Mouse (Mus musculus) v-Abl transformed pro-B cells (cell line): ENCODE data around the gene Fam20b.

Source experiments
- in situ Hi-C, 2 experiments: fragments of 400-800 bp; cut with MboI; formaldehyde crosslinking; loops; one replicate each; pipeline ENCODE4 v1.15.1; 2025; ENCODE audit not compliant: unreplicated experiment in 2 of 2

Fam20b gene

GRCm38 (mm10) chr1:156718950-156719805 lies at the start of gene Fam20b:
Fam20b (minus strand) TSS chr1:156719086.
- in situ Hi-C loops, result loop anchor here in 1 of 2 experiments (5.0 kb wide), 1 partner anchor 102 kb away; no protein-coding TSS in a partner anchor

GRCm38 (mm10) chr1:156765311-156765710 lies 46.4 kb upstream of the Fam20b start:
- in situ Hi-C loops, result loop anchor here in 1 of 2 experiments (10.0 kb wide), 1 partner anchor 129 kb away; no protein-coding TSS in a partner anchor

- in situ Hi-C loops, result loop anchor here in 1 of 2 experiments (10.0 kb wide), 1 partner anchor 130 kb away; no protein-coding TSS in a partner anchor
Measured at GRCm38 (mm10) chr1:156764584-156764983, 45.7 kb upstream of the Fam20b start.

GRCm38 (mm10) chr1:156763280-156763679 lies 44.4 kb upstream of the Fam20b start:
- in situ Hi-C loops, result loop anchor here in 1 of 2 experiments (10.0 kb wide), 1 partner anchor 132 kb away; no protein-coding TSS in a partner anchor

- in situ Hi-C loops, result loop anchor here in 1 of 2 experiments (10.0 kb wide), 1 partner anchor 133 kb away; no protein-coding TSS in a partner anchor
Measured at GRCm38 (mm10) chr1:156761430-156761801, 42.5 kb upstream of the Fam20b start.

GRCm38 (mm10) chr1:156760549-156761429 lies 41.9 kb upstream of the Fam20b start:
- in situ Hi-C loops, result loop anchor here in 1 of 2 experiments (10.0 kb wide), 1 partner anchor 134 kb away; no protein-coding TSS in a partner anchor

- in situ Hi-C loops, result no loop called here
Measured at GRCm38 (mm10) chr1:156758326-156758725, 39.4 kb upstream of the Fam20b start.

GRCm38 (mm10) chr1:156754608-156755413 lies 35.9 kb upstream of the Fam20b start:
- in situ Hi-C loops, result no loop called here

GRCm38 (mm10) chr1:156752990-156753389 lies 34.1 kb upstream of the Fam20b start:
- in situ Hi-C loops, result no loop called here

- in situ Hi-C loops, result no loop called here
Measured at GRCm38 (mm10) chr1:156752020-156752724, 33.3 kb upstream of the Fam20b start.

- in situ Hi-C loops, result no loop called here
Measured at GRCm38 (mm10) chr1:156750261-156750660, 31.4 kb upstream of the Fam20b start.

GRCm38 (mm10) chr1:156749136-156749535 lies 30.2 kb upstream of the Fam20b start:
- in situ Hi-C loops, result loop anchor here (25.0 kb wide), 3 partner anchors 688 to 1913 kb away; no protein-coding TSS in a partner anchor

- in situ Hi-C loops, result loop anchor here (25.0 kb wide), 3 partner anchors 689 to 1914 kb away; no protein-coding TSS in a partner anchor
Measured at GRCm38 (mm10) chr1:156748435-156749005, 29.6 kb upstream of the Fam20b start.

GRCm38 (mm10) chr1:156745188-156745810 lies 26.4 kb upstream of the Fam20b start:
- in situ Hi-C loops, result loop anchor here (25.0 kb wide), 3 partner anchors 692 to 1917 kb away; no protein-coding TSS in a partner anchor

- in situ Hi-C loops, result loop anchor here (5.0 to 25.0 kb wide), 8 partner anchors 166 to 1921 kb away; no protein-coding TSS in a partner anchor
Measured at GRCm38 (mm10) chr1:156741482-156742411, 22.9 kb upstream of the Fam20b start.

GRCm38 (mm10) chr1:156735788-156736187 lies 16.9 kb upstream of the Fam20b start:
- in situ Hi-C loops, result loop anchor here (25.0 kb wide), 3 partner anchors 702 to 1927 kb away; no protein-coding TSS in a partner anchor

- in situ Hi-C loops, result loop anchor here (25.0 kb wide), 3 partner anchors 703 to 1928 kb away; no protein-coding TSS in a partner anchor
Measured at GRCm38 (mm10) chr1:156734019-156734418, 15.1 kb upstream of the Fam20b start.
